Mouse (Mus musculus) liver, postnatal 0 days (tissue): Measurements from ENCODE around the gene Syp.

Experiments
- CTCF ChIP-seq: sonication (generic); IDR thresholded peaks from 2 replicates; pipeline ENCODE4 v1.5.1; 2016; ENCODE audit warnings: antibody characterized with exemption, low read depth
- EP300 ChIP-seq: IDR thresholded peaks from 2 replicates; pipeline ENCODE4 v1.6.1; 2016; ENCODE audit warnings: antibody characterized with exemption, low read depth, mild to moderate bottlenecking

DNA sequence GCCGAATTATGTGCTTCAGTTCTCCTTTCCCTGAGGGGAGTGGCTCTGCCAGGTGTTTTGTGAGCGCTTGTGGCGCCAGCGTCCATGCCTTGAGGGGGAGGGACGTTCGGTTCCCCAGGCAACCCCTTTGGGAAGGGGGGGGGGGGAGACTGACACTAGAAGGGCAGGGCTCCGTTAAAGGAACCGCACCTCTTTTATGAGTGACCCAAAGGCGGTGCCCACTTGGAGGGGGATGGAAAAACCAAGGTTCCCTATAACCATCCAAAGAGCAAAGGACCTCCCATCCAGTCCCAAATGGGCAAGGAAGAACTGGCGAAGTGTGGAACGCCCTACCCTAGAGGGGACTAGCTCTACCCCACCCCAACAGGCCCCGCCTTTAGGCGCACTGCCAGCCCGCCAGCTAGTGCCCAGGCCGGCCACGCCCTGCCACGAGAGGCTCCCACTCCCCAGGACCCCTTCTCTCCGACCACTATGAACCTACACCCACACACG is 32.2 kb downstream of the Syp start:
- TF ChIP-seq CTCF (no peak), EP300 (no peak)
